Mouse (Mus musculus): ENCODE data around the gene Adamts2.

Gene Adamts2

GRCm38 (mm10) chr11:50623806-50624205 is 21.9 kb downstream of the Adamts2 start:
- no peak for DNase-seq (ENCODE audit: low spot score)

- DNase-seq (ENCODE audit: low spot score), result no peak
These were observed 22.4 kb downstream of the Adamts2 start for GRCm38 (mm10) chr11:50624239-50624638.

- no peak for DNase-seq (ENCODE audit: low spot score)
These were observed 22.8 kb downstream of the Adamts2 start for GRCm38 (mm10) chr11:50624720-50625119.

- DNase-seq (ENCODE audit: low spot score), result no peak
These were observed 27.0 kb downstream of the Adamts2 start for GRCm38 (mm10) chr11:50628915-50629314.

GRCm38 (mm10) chr11:50630462-50630861 is 28.6 kb downstream of the Adamts2 start:
- no peak for DNase-seq (ENCODE audit: low spot score)

GRCm38 (mm10) chr11:50632270-50632669 is 30.4 kb downstream of the Adamts2 start:
- DNase-seq (ENCODE audit: low spot score), result peak; percentile 10

- DNase-seq (ENCODE audit: low spot score), result no peak
These were observed 33.2 kb downstream of the Adamts2 start for GRCm38 (mm10) chr11:50635051-50635590.

GRCm38 (mm10) chr11:50637026-50637425 is 35.1 kb downstream of the Adamts2 start:
- no peak for DNase-seq (ENCODE audit: low spot score)

GRCm38 (mm10) chr11:50638197-50638867 is 36.4 kb downstream of the Adamts2 start:
- DNase-seq (ENCODE audit: low spot score), result no peak

GRCm38 (mm10) chr11:50638868-50639220 is 37.0 kb downstream of the Adamts2 start:
- DNase-seq (ENCODE audit: low spot score), result no peak

GRCm38 (mm10) chr11:50642583-50642982 is 40.7 kb downstream of the Adamts2 start:
- DNase-seq (ENCODE audit: low spot score), result no peak

- no peak for DNase-seq (ENCODE audit: low spot score)
These were observed 44.3 kb downstream of the Adamts2 start for GRCm38 (mm10) chr11:50646148-50646547.

GRCm38 (mm10) chr11:50648143-50648807 is 46.4 kb downstream of the Adamts2 start:
- DNase-seq (ENCODE audit: low spot score), result no peak

GRCm38 (mm10) chr11:50650037-50650436 is 48.2 kb downstream of the Adamts2 start:
- no peak for DNase-seq (ENCODE audit: low spot score)

- no peak for DNase-seq (ENCODE audit: low spot score)
These were observed 52.0 kb downstream of the Adamts2 start for GRCm38 (mm10) chr11:50653746-50654431.

- no peak for DNase-seq (ENCODE audit: low spot score)
These were observed 56.9 kb downstream of the Adamts2 start for GRCm38 (mm10) chr11:50658826-50659225.

- no peak for DNase-seq (ENCODE audit: low spot score)
These were observed 60.3 kb downstream of the Adamts2 start for GRCm38 (mm10) chr11:50662176-50662575.

- DNase-seq (ENCODE audit: low spot score), result no peak
These were observed 62.9 kb downstream of the Adamts2 start for GRCm38 (mm10) chr11:50664826-50665225.

- DNase-seq (ENCODE audit: low spot score), result no peak
These were observed 67.9 kb downstream of the Adamts2 start for GRCm38 (mm10) chr11:50669542-50670362.

GRCm38 (mm10) chr11:50670363-50670725 is 68.5 kb downstream of the Adamts2 start:
- no peak for DNase-seq (ENCODE audit: low spot score)

GRCm38 (mm10) chr11:50670881-50671280 is 69.0 kb downstream of the Adamts2 start:
- DNase-seq (ENCODE audit: low spot score), result no peak

GRCm38 (mm10) chr11:50671376-50671775 is 69.5 kb downstream of the Adamts2 start:
- no peak for DNase-seq (ENCODE audit: low spot score)
